Mouse (Mus musculus) testis, adult 2 months (tissue): Measurements from ENCODE around the gene Capn15. TPM values are rescaled to one million over a fixed set of nuclear protein-coding genes. Genes with fewer than 3 reads are reported as not detected.

Experiments used
- H3K27ac ChIP-seq: fragments of 200-500 bp; 2 replicates; pipeline ENCODE4 v1.5.1; 2012; ENCODE audit warnings: low read depth, low read length; ENCODE audit not compliant: control insufficient read depth, insufficient read depth
- H3K27me3 ChIP-seq: fragments of 200-500 bp; 2 replicates; pipeline ENCODE4 v1.6.1; 2012; ENCODE audit warnings: mild to moderate bottlenecking, low read length, moderate library complexity; ENCODE audit not compliant: control insufficient read depth, insufficient read depth
- H3K36me3 ChIP-seq: fragments of 200-500 bp; 2 replicates; pipeline ENCODE4 v1.6.1; 2012; ENCODE audit warnings: mild to moderate bottlenecking, low read length; ENCODE audit not compliant: control insufficient read depth, insufficient read depth
- H3K4me1 ChIP-seq: fragments of 200-500 bp; 2 replicates; pipeline ENCODE4 v1.6.1; 2012; ENCODE audit warnings: low read length; ENCODE audit not compliant: control insufficient read depth, insufficient read depth
- H3K4me3 ChIP-seq: fragments of 200-500 bp; 2 replicates; pipeline ENCODE4 v1.5.1; 2012; ENCODE audit warnings: low read depth, mild to moderate bottlenecking, low read length, moderate library complexity, mixed read lengths; ENCODE audit not compliant: control insufficient read depth
- CTCF ChIP-seq: fragments of 200-500 bp; IDR thresholded peaks from 2 replicates; pipeline ENCODE4 v1.5.1; 2012; ENCODE audit warnings: low read depth, mild to moderate bottlenecking, inconsistent platforms, low read length, moderate library complexity; ENCODE audit not compliant: control insufficient read depth, insufficient read depth, insufficient replicate concordance
- POLR2A ChIP-seq: fragments of 200-500 bp; IDR thresholded peaks from 2 replicates; pipeline ENCODE4 v1.6.1; 2012; ENCODE audit warnings: low read depth, mild to moderate bottlenecking, inconsistent platforms, low read length, moderate library complexity; ENCODE audit not compliant: control insufficient read depth
- polyA plus RNA-seq: library from polyadenylated mRNA; depleted of rRNA; stranded (reverse); fragments of >200 nt; gene quantifications from 2 replicates; pipeline ENCODE4 v1.2.3, GENCODE M21; 2012; rRNA removed

The Capn15 gene
- polyA plus RNA-seq, 1 experiment = 20.1 TPM

- Histone ChIP-seq H3K27ac (no peak overlapping the region; the same call in 1 of the 2 replicates), H3K4me1 (peaks cover 9% of the 10 kb centered on the region), H3K27me3 (no peaks in the 10 kb centered on the region), H3K4me3 (peak overlapping the region; percentile 89; the same call in 1 of the 2 replicates), H3K36me3 (no peaks in the 10 kb centered on the region; the same call in 1 of the 2 replicates)
- no peak for TF ChIP-seq POLR2A
- TF ChIP-seq CTCF = no peak
Observed at GRCm38 (mm10) chr17:25918037-25918750, 67.4 kb downstream of the Capn15 start.

- Histone ChIP-seq H3K4me3 (no peak overlapping the region), H3K4me1 (peaks cover 9% of the 10 kb centered on the region), H3K27ac (peak overlapping the region; percentile 41; the same call in 1 of the 2 replicates), H3K27me3 (no peaks in the 10 kb centered on the region), H3K36me3 (no peaks in the 10 kb centered on the region; the same call in 1 of the 2 replicates)
- TF ChIP-seq CTCF (no peak), POLR2A (no peak)
Observed at GRCm38 (mm10) chr17:25916931-25917647, 68.5 kb downstream of the Capn15 start.

DNA sequence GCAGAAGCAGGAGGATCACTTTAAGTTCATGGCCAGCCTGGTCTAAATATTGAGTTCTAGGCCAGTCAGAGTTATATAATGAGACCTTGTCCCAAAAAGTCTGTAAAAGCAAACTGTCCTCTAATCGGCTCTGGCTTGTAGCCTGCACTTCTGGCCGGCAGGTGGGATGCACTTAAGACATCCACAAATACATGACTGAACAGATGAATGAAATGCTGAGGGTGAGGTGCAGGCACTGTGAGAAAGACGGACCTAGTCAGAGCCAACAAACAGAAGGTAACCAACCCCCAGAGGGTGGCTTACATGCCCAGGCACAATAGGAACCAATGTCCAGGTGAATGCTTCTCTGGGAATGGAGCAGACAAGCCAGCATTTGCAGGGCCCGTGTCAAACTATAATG is 71.3 kb downstream of the Capn15 start:
- peak overlapping the region; percentile 43 for H3K27ac ChIP-seq
- peaks cover 9% of the 10 kb centered on the region for H3K4me1 ChIP-seq

GRCm38 (mm10) chr17:25913877-25914275 is 71.7 kb downstream of the Capn15 start:
- TF ChIP-seq CTCF (no peak), POLR2A (no peak)
- Histone ChIP-seq H3K4me3 (no peak overlapping the region), H3K27ac (no peak overlapping the region), H3K27me3 (no peaks in the 10 kb centered on the region), H3K4me1 (peaks cover 7% of the 10 kb centered on the region), H3K36me3 (no peaks in the 10 kb centered on the region; the same call in 1 of the 2 replicates)

More for the DNA sequence above, 71.3 kb downstream of the Capn15 start:
- no peak overlapping the region for H3K4me3 ChIP-seq
- H3K27me3 ChIP-seq = no peaks in the 10 kb centered on the region
- TF ChIP-seq CTCF (no peak), POLR2A (no peak)
- no peaks in the 10 kb centered on the region; the same call in 1 of the 2 replicates for H3K36me3 ChIP-seq

- Histone ChIP-seq H3K4me1 (peaks cover 3% of the 10 kb centered on the region), H3K27me3 (no peaks in the 10 kb centered on the region), H3K36me3 (no peaks in the 10 kb centered on the region; the same call in 1 of the 2 replicates), H3K27ac (no peak overlapping the region), H3K4me3 (no peak overlapping the region)
- TF ChIP-seq POLR2A (no peak), CTCF (no peak)
Observed at GRCm38 (mm10) chr17:25913186-25913876, 72.3 kb downstream of the Capn15 start.

- H3K27ac ChIP-seq = no peak overlapping the region
- H3K27me3 ChIP-seq = no peaks in the 10 kb centered on the region
Observed at GRCm38 (mm10) chr17:25911816-25912215, 73.8 kb downstream of the Capn15 start.

More at GRCm38 (mm10) chr17:25911816-25912215, 73.8 kb downstream of the Capn15 start:
- TF ChIP-seq CTCF (no peak), POLR2A (no peak)
- Histone ChIP-seq H3K4me1 (no peaks in the 10 kb centered on the region), H3K36me3 (no peaks in the 10 kb centered on the region), H3K4me3 (no peak overlapping the region)

Other genes starting within 250 kb of the Capn15 start
- gene Mslnl, start 249.8 kb downstream of the Capn15 start, polyA plus RNA-seq = 0.65 and 1.0 TPM in 2 replicates
- 0.63 and 0.82 TPM in 2 replicates for gene Msln, start 231.4 kb downstream of the Capn15 start, polyA plus RNA-seq
- 17.9 and 20.3 TPM in 2 replicates for gene Narfl, start 212.0 kb downstream of the Capn15 start, polyA plus RNA-seq
- 81.1 and 83.4 TPM in 2 replicates for gene Haghl, start 200.1 kb downstream of the Capn15 start, polyA plus RNA-seq
- 1.3 and 1.6 TPM in 2 replicates for gene Ccdc78, start 199.2 kb downstream of the Capn15 start, polyA plus RNA-seq
- gene Fam173a, start 192.9 kb downstream of the Capn15 start, polyA plus RNA-seq = 49.8 and 55.5 TPM in 2 replicates
- not detected in 2 replicates for gene AC134908.4, start 190.1 kb downstream of the Capn15 start, polyA plus RNA-seq
- gene Metrn, start 188.7 kb downstream of the Capn15 start, polyA plus RNA-seq = 19.4 and 21.1 TPM in 2 replicates
- 6.2 and 7.1 TPM in 2 replicates for gene Fbxl16, start 176.7 kb downstream of the Capn15 start, polyA plus RNA-seq
- gene Wdr24, start 162.2 kb downstream of the Capn15 start, polyA plus RNA-seq = 35.8 and 36.0 TPM in 2 replicates
- 16.4 and 18.6 TPM in 2 replicates for gene Jmjd8, start 156.9 kb downstream of the Capn15 start, polyA plus RNA-seq
- 81.1 and 82.0 TPM in 2 replicates for gene Stub1, start 152.4 kb downstream of the Capn15 start, polyA plus RNA-seq
- 2.1 and 2.7 TPM in 2 replicates for gene Rhbdl1, start 148.5 kb downstream of the Capn15 start, polyA plus RNA-seq
- 9.0 and 11.2 TPM in 2 replicates for gene Gm20683, start 144.0 kb downstream of the Capn15 start, polyA plus RNA-seq
- gene Rhot2, start 140.9 kb downstream of the Capn15 start, polyA plus RNA-seq = 37.5 and 38.7 TPM in 2 replicates
- 49.9 and 54.9 TPM in 2 replicates for gene Wdr90, start 124.3 kb downstream of the Capn15 start, polyA plus RNA-seq
- 28.2 and 28.8 TPM in 2 replicates for gene Mcrip2, start 117.0 kb downstream of the Capn15 start, polyA plus RNA-seq
- 49.8 and 56.2 TPM in 2 replicates for gene Mettl26, start 110.7 kb downstream of the Capn15 start, polyA plus RNA-seq
- 0.96 and 0.98 TPM in 2 replicates for gene Wfikkn1, start 104.9 kb downstream of the Capn15 start, polyA plus RNA-seq
- gene Rab40c, start 66.1 kb downstream of the Capn15 start, polyA plus RNA-seq = 30.2 and 31.9 TPM in 2 replicates
- gene Pigq, start 40.9 kb downstream of the Capn15 start, polyA plus RNA-seq = 21.4 and 24.4 TPM in 2 replicates
- 0.40 and 0.69 TPM in 2 replicates for gene Nhlrc4, start 40.8 kb downstream of the Capn15 start, polyA plus RNA-seq
- 0.10 and 0.20 TPM in 2 replicates for gene A930017K11Rik, start 33.2 kb downstream of the Capn15 start, polyA plus RNA-seq
- 35.2 and 37.5 TPM in 2 replicates for gene Rab11fip3, start 83.8 kb upstream of the Capn15 start, polyA plus RNA-seq
- gene Decr2, start 104.5 kb upstream of the Capn15 start, polyA plus RNA-seq = 9.8 and 12.0 TPM in 2 replicates
- 5.3 and 5.4 TPM in 2 replicates for gene Nme4, start 109.8 kb upstream of the Capn15 start, polyA plus RNA-seq
- 361 and 374 TPM in 2 replicates for gene Tmem8, start 127.5 kb upstream of the Capn15 start, polyA plus RNA-seq
- 30.4 and 36.5 TPM in 2 replicates for gene Mrpl28, start 137.7 kb upstream of the Capn15 start, polyA plus RNA-seq
- 14.4 and 15.0 TPM in 2 replicates for gene Axin1, start 152.9 kb upstream of the Capn15 start, polyA plus RNA-seq
- gene Pdia2, start 213.3 kb upstream of the Capn15 start, polyA plus RNA-seq = not detected in 2 replicates
- 12.9 and 16.0 TPM in 2 replicates for gene Rgs11, start 217.2 kb upstream of the Capn15 start, polyA plus RNA-seq
- 5.0 and 6.4 TPM in 2 replicates for gene Arhgdig, start 222.0 kb upstream of the Capn15 start, polyA plus RNA-seq